ENCODE assay signal across 8 mouse cellular contexts in genomic region chr7:73536579-73536978, GRCm38 (mm10). TPM values are rescaled to one million over a fixed set of nuclear protein-coding genes. Genes with fewer than 3 reads are reported as not detected.
DNase-seq lines count a peak whose midpoint lies in the region; ATAC-seq and TF ChIP-seq lines count a peak whose summit lies in the region.

No protein-coding gene starts in this region.

- DNase-seq in heart, embryonic 10.5 days (ENCODE audit: low spot score), result no peak
- DNase-seq in heart, adult 8-10 months (ENCODE audit: low spot score), result no peak
- no peak for DNase-seq in ES-E14 (ENCODE audit: low read depth, low spot score)
- DNase-seq in heart, postnatal 0 days (ENCODE audit: low spot score), result no peak
- DNase-seq in midbrain, embryonic 10.5 days (ENCODE audit: low spot score), result no peak
- DNase-seq in layer of hippocampus, postnatal 10 days (ENCODE audit: low spot score in 2 of 2), result no peak
- DNase-seq in left cerebral cortex, adult 18-20 months (ENCODE audit: low spot score in 2 of 2), result no peak

- peak overlapping the region; percentile 46 for H3K9ac ChIP-seq in ES-E14 (ENCODE audit: insufficient read depth, low read depth, low read length, poor library complexity, severe bottlenecking)
- peak overlapping the region; percentile 67 for H3K9ac ChIP-seq in heart, postnatal 0 days (replicated peaks; ENCODE audit: low read depth, low read length)

- ATAC-seq in heart, postnatal 0 days (ENCODE audit: insufficient read depth, low read depth), result no peak
- no peak for ATAC-seq in frontal cortex, adult (ENCODE audit: low TSS enrichment)

- TF ChIP-seq CTCF in heart, postnatal 0 days (IDR thresholded peaks at IDR 0.05; ENCODE audit: low read depth), result no peak

- WGBS in heart, embryonic 10.5 days, result 86% methylated on average over 2 of the region's 2 CpGs
- WGBS in heart, postnatal 0 days, result 64% methylated on average over 2 of the region's 2 CpGs
- WGBS in midbrain, embryonic 10.5 days, result 91% methylated on average over 2 of the region's 2 CpGs

- in situ Hi-C loops in ES-E14 (cut with MboI; ENCODE audit: low sequenced_read_pairs in 2 of 2, unreplicated experiment in 2 of 2), result no loop called here

- peak overlapping the region; percentile 99 for H3K27ac ChIP-seq in heart, embryonic 10.5 days
- H3K27ac ChIP-seq in ES-E14 (ENCODE audit: insufficient read depth, low read depth, low read length, poor library complexity, severe bottlenecking), result peak overlapping the region; percentile 23; the same call in 1 of the 2 replicates
- H3K27ac ChIP-seq in heart, postnatal 0 days (ENCODE audit: low read depth), result peak overlapping the region; percentile 92
- H3K27ac ChIP-seq in midbrain, embryonic 10.5 days (replicated peaks), result peak overlapping the region; percentile 97

- peak overlapping the region; percentile 87 for H3K4me2 ChIP-seq in heart, postnatal 0 days (ENCODE audit: low read depth, low read length)

- H3K4me3 ChIP-seq in heart, embryonic 10.5 days, result peak overlapping the region; percentile 75
- peak overlapping the region in 1 of 2 experiments; percentile 73; a peak in 2 of 4 replicates for H3K4me3 ChIP-seq in ES-E14 (ENCODE audit: insufficient read depth in 1 of 2, low read depth in 1 of 2, low read length in 2 of 2, poor library complexity in 1 of 2, severe bottlenecking in 1 of 2)
- H3K4me3 ChIP-seq in heart, postnatal 0 days (ENCODE audit: low read depth, low read length), result peak overlapping the region; percentile 50
- H3K4me3 ChIP-seq in midbrain, embryonic 10.5 days, result peak overlapping the region; percentile 72

- H3K4me1 ChIP-seq in heart, embryonic 10.5 days, result peaks cover 38% of the 10 kb centered on the region
- peaks cover 10 to 14% of the 10 kb centered on the region in 2 experiments; a peak in 3 of 4 replicates for H3K4me1 ChIP-seq in ES-E14 (ENCODE audit: control insufficient read depth in 2 of 2, insufficient read depth in 2 of 2, low read length in 2 of 2, poor library complexity in 1 of 2)
- H3K4me1 ChIP-seq in heart, postnatal 0 days (ENCODE audit: control insufficient read depth, insufficient read depth), result peaks cover 51% of the 10 kb centered on the region
- peaks cover 52% of the 10 kb centered on the region for H3K4me1 ChIP-seq in midbrain, embryonic 10.5 days

- no peak for TF ChIP-seq EP300 in heart, postnatal 0 days (IDR thresholded peaks at IDR 0.05; ENCODE audit: low read depth)

- H3K36me3 ChIP-seq in heart, embryonic 10.5 days, result peaks cover 8% of the 10 kb centered on the region; the same call in 1 of the 2 replicates
- H3K36me3 ChIP-seq in ES-E14 (ENCODE audit: control insufficient read depth, insufficient read depth, low read length, poor library complexity, severe bottlenecking), result no peaks in the 10 kb centered on the region
- no peaks in the 10 kb centered on the region for H3K36me3 ChIP-seq in heart, postnatal 0 days (replicated peaks; ENCODE audit: control insufficient read depth, insufficient read depth, low read length)
- H3K36me3 ChIP-seq in midbrain, embryonic 10.5 days, result peaks cover 16% of the 10 kb centered on the region

- no peaks in the 10 kb centered on the region for H3K27me3 ChIP-seq in heart, embryonic 10.5 days (ENCODE audit: insufficient read depth, poor library complexity, severe bottlenecking)
- no peaks in the 10 kb centered on the region for H3K27me3 ChIP-seq in heart, postnatal 0 days (ENCODE audit: control insufficient read depth, insufficient read depth, low read length)
- no peaks in the 10 kb centered on the region for H3K27me3 ChIP-seq in midbrain, embryonic 10.5 days (ENCODE audit: low read depth, poor library complexity, severe bottlenecking)

- no peaks in the 10 kb centered on the region for H3K9me3 ChIP-seq in heart, embryonic 10.5 days
- H3K9me3 ChIP-seq in ES-E14 (ENCODE audit: control insufficient read depth, insufficient read depth, low read depth, low read length), result no peaks in the 10 kb centered on the region
- no peaks in the 10 kb centered on the region for H3K9me3 ChIP-seq in heart, postnatal 0 days (replicated peaks; ENCODE audit: control insufficient read depth, low read length)
- no peaks in the 10 kb centered on the region for H3K9me3 ChIP-seq in midbrain, embryonic 10.5 days (replicated peaks)

TF ChIP-seq in ES-E14, 5 proteins besides CTCF, POLR2A, EP300 and RAD21:
- TF ChIP-seq HCFC1 (IDR thresholded peaks at IDR 0.05; ENCODE audit: borderline replicate concordance, insufficient read depth, low read length) (no peak), ZC3H11A (IDR thresholded peaks at IDR 0.05; ENCODE audit: borderline replicate concordance, low read depth, low read length) (no peak)

RNA-seq across cellular contexts. Expression of gene Chd2, which starts 5.1 kb away (rescaled TPM):
- 43.6 and 46.0 TPM in 2 replicates for polyA plus RNA-seq in heart, embryonic 10.5 days (2016; fragmentation: Nextera tagmentation; extraction: Ambion mirVana)
- total RNA-seq in heart, adult 8-10 months (2022), result 10 to 100 TPM; 37.2 to 45.8 (median 39.8) TPM
- total RNA-seq in ES-E14 (2012; rRNA removed), result 46.6 and 70.8 TPM in 2 replicates
- total RNA-seq in heart, postnatal 0 days (2014; rRNA removed; ENCODE audit: low replicate concordance), result 43.0 and 65.5 TPM in 2 replicates
- polyA plus RNA-seq in heart, postnatal 0 days (2015; fragmentation: Nextera tagmentation; extraction: Ambion mirVana), result 31.1 and 32.2 TPM in 2 replicates
- 39.6 and 48.3 TPM in 2 replicates for polyA plus RNA-seq in midbrain, embryonic 10.5 days (2016; fragmentation: Nextera tagmentation; extraction: Ambion mirVana)
- total RNA-seq in layer of hippocampus, postnatal 10 days (2021), result 10 to 100 TPM; 47.7 to 50.3 TPM
- total RNA-seq in left cerebral cortex, adult 18-20 months (2021), result 10 to 100 TPM; 50.2 to 57.2 TPM

Comparison
In these comparisons a context has a peak if more than half of its experiments do, and no peak if none do; other contexts are left out.
1. H3K27ac ChIP-seq: peak in every context shown above with its lines; median percentile 99 in heart, embryonic 10.5 days; 97 in midbrain, embryonic 10.5 days; 92 in heart, postnatal 0 days; 23 in ES-E14.